Mouse (Mus musculus) neural tube, embryonic 10.5 days (tissue): ENCODE results near the gene Gucd1.
"Not testable (repeated sequence)": the region's sequence is repeated elsewhere in the genome, so short reads cannot be mapped to it uniquely, and the experiment has no call there.

Source experiments
- DNase-seq: peaks from one replicate; pipeline ENCODE4 v3.0.0-alpha.2; 2017; ENCODE audit warnings: low spot score; ENCODE audit errors: extremely low spot score

Gene Gucd1

GRCm38 (mm10) chr10:75475139-75475850 is 42.5 kb downstream of the Gucd1 start:
- not testable (repeated sequence) for DNase-seq

GRCm38 (mm10) chr10:75474571-75474970 is 43.2 kb downstream of the Gucd1 start:
- no peak for DNase-seq

- DNase-seq, result no peak
These were observed 44.4 kb downstream of the Gucd1 start for GRCm38 (mm10) chr10:75473411-75473810.

- no peak for DNase-seq
These were observed 51.8 kb downstream of the Gucd1 start for GRCm38 (mm10) chr10:75465781-75466550.

GRCm38 (mm10) chr10:75462728-75463127 is 55.0 kb downstream of the Gucd1 start:
- DNase-seq, result no peak

- DNase-seq, result no peak
These were observed 59.4 kb downstream of the Gucd1 start for GRCm38 (mm10) chr10:75458329-75458728.

GRCm38 (mm10) chr10:75457852-75458251 is 59.9 kb downstream of the Gucd1 start:
- DNase-seq, result no peak

GRCm38 (mm10) chr10:75456061-75456831 is 61.5 kb downstream of the Gucd1 start:
- not testable (repeated sequence) for DNase-seq

- DNase-seq, result no peak
These were observed 66.6 kb downstream of the Gucd1 start for GRCm38 (mm10) chr10:75451036-75451786.

GRCm38 (mm10) chr10:75450331-75450730 is 67.4 kb downstream of the Gucd1 start:
- DNase-seq, result no peak

- no peak for DNase-seq
These were observed 68.9 kb downstream of the Gucd1 start for GRCm38 (mm10) chr10:75448806-75449420.

GRCm38 (mm10) chr10:75447489-75447888 is 70.3 kb downstream of the Gucd1 start:
- DNase-seq, result no peak

- DNase-seq, result no peak
These were observed 71.2 kb downstream of the Gucd1 start for GRCm38 (mm10) chr10:75446501-75447083.

- DNase-seq, result no peak
These were observed 72.7 kb downstream of the Gucd1 start for GRCm38 (mm10) chr10:75445030-75445429.

- no peak for DNase-seq
These were observed 73.5 kb downstream of the Gucd1 start for GRCm38 (mm10) chr10:75444111-75444826.

GRCm38 (mm10) chr10:75443017-75443416 is 74.8 kb downstream of the Gucd1 start:
- DNase-seq, result no peak

- no peak for DNase-seq
These were observed 76.0 kb downstream of the Gucd1 start for GRCm38 (mm10) chr10:75441800-75442199.

- DNase-seq, result no peak
These were observed 77.0 kb downstream of the Gucd1 start for GRCm38 (mm10) chr10:75440756-75441155.

- DNase-seq, result peak; percentile 56
These were observed 78.5 kb downstream of the Gucd1 start for GRCm38 (mm10) chr10:75439211-75439811.
